Mouse (Mus musculus) ES-E14 (cell line): ENCODE measurements around the gene Gm21477. TPM values are rescaled to one million over a fixed set of nuclear protein-coding genes. Genes with fewer than 3 reads are reported as not detected.
"Not testable (repeated sequence)": the region's sequence is repeated elsewhere in the genome, so short reads cannot be mapped to it uniquely, and the experiment has no call there.

ENCODE experiments used
- DNase-seq: peaks from one replicate; pipeline ENCODE4 v3.0.0-alpha.2; 2013; ENCODE audit warnings: low read depth, low spot score
- H3K27ac ChIP-seq: 2 replicates; pipeline ENCODE4 v1.5.1; 2012; ENCODE audit warnings: low read depth, mild to moderate bottlenecking, low read length, moderate library complexity, mixed read lengths; ENCODE audit not compliant: poor library complexity, insufficient read depth, severe bottlenecking
- H3K36me3 ChIP-seq: 2 replicates; pipeline ENCODE4 v1.6.1; 2012; ENCODE audit warnings: mild to moderate bottlenecking, low read length, moderate library complexity, mixed read lengths; ENCODE audit not compliant: control insufficient read depth, poor library complexity, insufficient read depth, severe bottlenecking
- H3K4me1 ChIP-seq, 2 experiments: fragments of 150-350 bp in 1 of 2; sonication (generic) in 1 of 2; 2 replicates each; pipeline ENCODE4 v1.6.1; 2012; ENCODE audit warnings: low read length in 2 of 2, mild to moderate bottlenecking in 1 of 2, mixed read lengths in 1 of 2; ENCODE audit not compliant: control insufficient read depth in 2 of 2, insufficient read depth in 2 of 2, poor library complexity in 1 of 2
- H3K4me3 ChIP-seq, 2 experiments: fragments of 150-350 bp in 1 of 2; sonication (generic) in 1 of 2; 2 replicates each; pipeline ENCODE4 v1.5.1; 2012; ENCODE audit warnings: low read length in 2 of 2, low read depth in 1 of 2, mild to moderate bottlenecking in 1 of 2, mixed read lengths in 1 of 2; ENCODE audit not compliant: insufficient read depth in 1 of 2, poor library complexity in 1 of 2, severe bottlenecking in 1 of 2
- H3K9ac ChIP-seq: 2 replicates; pipeline ENCODE4 v1.6.1; 2012; ENCODE audit warnings: low read depth, mild to moderate bottlenecking, low read length, mixed read lengths; ENCODE audit not compliant: poor library complexity, insufficient read depth, severe bottlenecking
- H3K9me3 ChIP-seq: fragments of 150-350 bp; sonication (generic); 2 replicates; pipeline ENCODE4 v1.6.1; 2012; ENCODE audit warnings: low read depth, mild to moderate bottlenecking, low read length; ENCODE audit not compliant: control insufficient read depth, insufficient read depth
- in situ Hi-C, 2 experiments: fragments of 600-800 bp; cut with MboI; formaldehyde crosslinking; loops; one replicate each; pipeline ENCODE4 v1.15.1; 2025; ENCODE audit warnings: low sequenced_read_pairs in 2 of 2, inconsistent platforms in 1 of 2; ENCODE audit not compliant: unreplicated experiment in 2 of 2
- total RNA-seq: library from RNA; depleted of rRNA; stranded (reverse); fragments of 300-350 nt; gene quantifications from 2 replicates; pipeline ENCODE4 v1.2.3, GENCODE M21; 2012; rRNA removed

The Gm21477 gene
- not detected in 2 replicates for total RNA-seq

- H3K27ac ChIP-seq, H3K9ac ChIP-seq, H3K4me1 ChIP-seq, H3K4me3 ChIP-seq, DNase-seq, H3K36me3 ChIP-seq, in situ Hi-C loops, H3K9me3 ChIP-seq: not testable (repeated sequence)
These were observed at the start of gene Gm21477 for GRCm38 (mm10) chrY:87116521-87116920. TSS of gene Gm21477 (plus strand) at chrY:87116821.
